Mouse (Mus musculus) MEL (cell line): Measurements from ENCODE around the gene Chd2. TPM values are rescaled to one million over a fixed set of nuclear protein-coding genes. Genes with fewer than 3 reads are reported as not detected.

Experiments
- DNase-seq: peaks from one replicate; pipeline ENCODE4 v3.0.0; 2011; ENCODE audit warnings: low read depth, low spot score
- H3K27ac ChIP-seq: 2 replicates; pipeline ENCODE4 v1.5.1; 2012; ENCODE audit warnings: low read depth, mild to moderate bottlenecking, control low read depth, low read length, moderate library complexity; ENCODE audit not compliant: control insufficient read depth
- H3K27me3 ChIP-seq, 2 experiments: fragments of 150-350 bp in 1 of 2; sonication (generic) in 1 of 2; 2 replicates each; pipeline ENCODE4 v1.6.1; 2012; ENCODE audit warnings: low read length in 2 of 2, mild to moderate bottlenecking in 2 of 2, improper control_type of control experiment in 1 of 2, moderate library complexity in 1 of 2; ENCODE audit not compliant: insufficient read depth in 2 of 2, control insufficient read depth in 1 of 2
- H3K36me3 ChIP-seq, 2 experiments: 2 replicates each; pipeline ENCODE4 v1.6.1; 2012 to 2014; ENCODE audit warnings: low read length in 2 of 2, improper control_type of control experiment in 1 of 2, inconsistent platforms in 1 of 2, mild to moderate bottlenecking in 1 of 2; ENCODE audit not compliant: insufficient read depth in 2 of 2, control insufficient read depth in 1 of 2
- H3K4me1 ChIP-seq, 2 experiments: fragments of 150-350 bp in 1 of 2; sonication (generic) in 1 of 2; 2 replicates each; pipeline ENCODE4 v1.6.1; 2012; ENCODE audit warnings: low read length in 2 of 2, improper control_type of control experiment in 1 of 2, mild to moderate bottlenecking in 1 of 2; ENCODE audit not compliant: insufficient read depth in 2 of 2, control insufficient read depth in 1 of 2
- H3K4me3 ChIP-seq, 2 experiments: fragments of 150-350 bp in 1 of 2; sonication (generic) in 1 of 2; 2 replicates each; pipeline ENCODE4 v1.5.1; 2012; ENCODE audit warnings: low read depth in 2 of 2, low read length in 2 of 2, mild to moderate bottlenecking in 2 of 2, moderate library complexity in 2 of 2, control low read depth in 1 of 2, improper control_type of control experiment in 1 of 2; ENCODE audit not compliant: control insufficient read depth in 1 of 2, insufficient read depth in 1 of 2
- H3K79me2 ChIP-seq: 2 replicates; pipeline ENCODE4 v1.6.1; 2012; ENCODE audit warnings: mild to moderate bottlenecking, low read length, moderate library complexity; ENCODE audit not compliant: control insufficient read depth, poor library complexity, insufficient read depth
- H3K9ac ChIP-seq: 2 replicates; pipeline ENCODE4 v1.6.1; 2012; ENCODE audit warnings: low read depth, mild to moderate bottlenecking, control low read depth, low read length, moderate library complexity; ENCODE audit not compliant: control insufficient read depth, poor library complexity, severe bottlenecking
- H3K9me3 ChIP-seq: fragments of 150-350 bp; sonication (generic); replicated peaks from 2 replicates; pipeline ENCODE4 v1.6.1; 2012; ENCODE audit warnings: mild to moderate bottlenecking, low read length, improper control_type of control experiment, moderate library complexity; ENCODE audit not compliant: insufficient read depth
- CHD1 ChIP-seq: IDR thresholded peaks from 2 replicates; pipeline ENCODE4 v1.6.1; 2012; ENCODE audit warnings: low read depth, mild to moderate bottlenecking, inconsistent platforms, low read length, improper control_type of control experiment
- CTCF ChIP-seq, 3 experiments: IDR thresholded peaks in 2 of 3; conservative IDR thresholded peaks in 1 of 3; 2 replicates each; pipeline ENCODE4 v1.5.1; 2011 to 2012; ENCODE audit warnings: low read length in 3 of 3, low read depth in 2 of 3, mild to moderate bottlenecking in 2 of 3, improper control_type of control experiment in 1 of 3, inconsistent platforms in 1 of 3, mixed read lengths in 1 of 3, moderate library complexity in 1 of 3; ENCODE audit not compliant: control insufficient read depth in 1 of 3, insufficient read depth in 1 of 3, poor library complexity in 1 of 3, severe bottlenecking in 1 of 3
- EP300 ChIP-seq, 2 experiments: IDR thresholded peaks; 2 replicates each; pipeline ENCODE4 v1.6.1; 2011; ENCODE audit warnings: improper control_type of control experiment in 2 of 2, low read length in 2 of 2, low read depth in 1 of 2, mild to moderate bottlenecking in 1 of 2
- ETS1 ChIP-seq: IDR thresholded peaks from 2 replicates; pipeline ENCODE4 v1.6.1; 2012; ENCODE audit warnings: low read depth, mild to moderate bottlenecking, inconsistent platforms, low read length, improper control_type of control experiment, moderate library complexity
- JUND ChIP-seq: IDR thresholded peaks from 2 replicates; pipeline ENCODE4 v1.6.1; 2011; ENCODE audit warnings: low read depth, mild to moderate bottlenecking, improper control_type of control experiment, low read length
- MAFK ChIP-seq: IDR thresholded peaks from 2 replicates; pipeline ENCODE4 v1.6.1; 2011; ENCODE audit warnings: low read depth, mild to moderate bottlenecking, low read length, improper control_type of control experiment, borderline replicate concordance
- MAX ChIP-seq: IDR thresholded peaks from 2 replicates; pipeline ENCODE4 v1.6.1; 2011; ENCODE audit warnings: low read length, improper control_type of control experiment
- MXI1 ChIP-seq: IDR thresholded peaks from 2 replicates; pipeline ENCODE4 v1.6.1; 2011; ENCODE audit warnings: mild to moderate bottlenecking, low read depth, low read length, improper control_type of control experiment
- MYB ChIP-seq: IDR thresholded peaks from 2 replicates; pipeline ENCODE4 v1.6.1; 2011; ENCODE audit warnings: mild to moderate bottlenecking, low read depth, low read length, improper control_type of control experiment
- MYC ChIP-seq: IDR thresholded peaks from 2 replicates; pipeline ENCODE4 v1.6.1; 2011; ENCODE audit warnings: low read depth, mild to moderate bottlenecking, low read length, improper control_type of control experiment, moderate library complexity
- POLR2A ChIP-seq, 2 experiments: IDR thresholded peaks; 2 replicates each; pipeline ENCODE4 v1.6.1; 2011 to 2012; ENCODE audit warnings: low read length in 2 of 2, mild to moderate bottlenecking in 2 of 2, control low read depth in 1 of 2, improper control_type of control experiment in 1 of 2, low read depth in 1 of 2, moderate library complexity in 1 of 2; ENCODE audit not compliant: control insufficient read depth in 1 of 2, insufficient read depth in 1 of 2, poor library complexity in 1 of 2
- POLR2AphosphoS2 ChIP-seq: IDR thresholded peaks from 2 replicates; pipeline ENCODE4 v1.6.1; 2011; ENCODE audit warnings: low read length, improper control_type of control experiment
- POLR2AphosphoS5 ChIP-seq: IDR thresholded peaks from 2 replicates; pipeline ENCODE4 v1.6.1; 2012; ENCODE audit warnings: low read depth, borderline replicate concordance, mild to moderate bottlenecking, inconsistent platforms, low read length, moderate library complexity, mixed read lengths
- SIN3A ChIP-seq: IDR thresholded peaks from 2 replicates; pipeline ENCODE4 v1.6.1; 2012; ENCODE audit warnings: low read length, improper control_type of control experiment, inconsistent platforms
- TBP ChIP-seq: IDR thresholded peaks from 2 replicates; pipeline ENCODE4 v1.8.0; 2011; ENCODE audit warnings: low read depth, low read length, improper control_type of control experiment
- TCF12 ChIP-seq: IDR thresholded peaks from 2 replicates; pipeline ENCODE4 v1.6.1; 2014; ENCODE audit warnings: low read depth, mild to moderate bottlenecking, inconsistent platforms, low read length, improper control_type of control experiment, moderate library complexity
- USF2 ChIP-seq, 2 experiments: IDR thresholded peaks; 2 replicates each; pipeline ENCODE4 v1.6.1; 2011 to 2012; ENCODE audit warnings: improper control_type of control experiment in 2 of 2, low read length in 2 of 2, borderline replicate concordance in 1 of 2, inconsistent platforms in 1 of 2, low read depth in 1 of 2, mild to moderate bottlenecking in 1 of 2; ENCODE audit not compliant: insufficient read depth in 1 of 2
- ZC3H11A ChIP-seq: IDR thresholded peaks from 2 replicates; pipeline ENCODE4 v1.6.1; 2012; ENCODE audit warnings: low read depth, mild to moderate bottlenecking, inconsistent platforms, low read length, improper control_type of control experiment
- ZMIZ1 ChIP-seq: IDR thresholded peaks from 2 replicates; pipeline ENCODE4 v1.6.1; 2012; ENCODE audit warnings: low read depth, mild to moderate bottlenecking, inconsistent platforms, low read length, improper control_type of control experiment, moderate library complexity
- ZNF384 ChIP-seq: IDR thresholded peaks from 2 replicates; pipeline ENCODE4 v1.6.1; 2012; ENCODE audit warnings: low read depth, mild to moderate bottlenecking, inconsistent platforms, low read length, improper control_type of control experiment
- polyA plus RNA-seq, 2 experiments: library from polyadenylated mRNA; stranded (reverse) in 1 of 2; unstranded in 1 of 2; fragments of >175 nt in 1 of 2; fragments of >200 nt in 1 of 2; gene quantifications; 2 replicates each; pipeline versions ENCODE4 v1.2.1 to v1.2.4; 2012; ENCODE audit warnings: low replicate concordance in 2 of 2, low read depth in 1 of 2; ENCODE audit not compliant: insufficient read length in 2 of 2, insufficient read depth in 1 of 2, missing spikeins in 1 of 2
- total RNA-seq: library from RNA; depleted of rRNA; stranded (reverse); fragments of 300-350 nt; gene quantifications from 2 replicates; pipeline ENCODE4 v1.2.3, GENCODE M21; 2012

Gene Chd2
- total and polyA plus RNA-seq, 3 experiments, result 9.9 to 275 (median 21.4) TPM

DNA sequence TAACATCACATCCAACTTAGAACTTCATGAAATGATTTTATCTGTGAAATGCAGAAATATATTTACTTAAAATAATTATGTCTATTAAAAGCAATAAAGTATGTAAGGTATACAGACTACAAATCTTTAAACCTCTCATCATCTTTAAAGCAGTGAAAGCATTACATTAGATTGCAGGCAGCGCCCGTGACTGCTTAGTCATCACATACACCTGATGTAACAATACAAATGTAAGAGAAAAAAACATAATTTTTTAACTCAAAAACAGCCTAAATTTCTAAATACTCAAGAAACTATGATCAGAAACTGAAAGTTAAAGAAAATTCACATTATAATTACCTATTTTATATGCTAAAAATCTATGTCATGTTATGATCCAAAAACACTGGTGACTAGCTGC lies 11.5 kb upstream of the Chd2 start:
- Histone ChIP-seq H3K4me3 (peak overlapping the region in 1 of 2 experiments; percentile 5; a peak in 1 of 4 replicates), H3K9me3 (no peaks in the 10 kb centered on the region), H3K79me2 (peaks cover 50% of the 10 kb centered on the region), H3K27ac (no peak overlapping the region), H3K36me3 (peaks cover 42 to 67% of the 10 kb centered on the region in 2 experiments), H3K27me3 (no peaks in the 10 kb centered on the region)
- peak; percentile 39 for DNase-seq
- TF ChIP-seq ZMIZ1 (no peak), USF2 (IDR thresholded peaks at IDR 0.05; ENCODE audit: borderline replicate concordance in 1 of 2, insufficient read depth in 1 of 2, low read depth in 1 of 2, low read length in 2 of 2) (no peak), SIN3A (no peak), TCF12 (no peak), ZC3H11A (no peak), MXI1 (no peak), JUND (no peak)
- TF ChIP-seq, all 39 proteins: peak for 0
- Histone ChIP-seq H3K9ac (no peak overlapping the region), H3K4me1 (peaks cover 6 to 31% of the 10 kb centered on the region in 2 experiments)

DNA sequence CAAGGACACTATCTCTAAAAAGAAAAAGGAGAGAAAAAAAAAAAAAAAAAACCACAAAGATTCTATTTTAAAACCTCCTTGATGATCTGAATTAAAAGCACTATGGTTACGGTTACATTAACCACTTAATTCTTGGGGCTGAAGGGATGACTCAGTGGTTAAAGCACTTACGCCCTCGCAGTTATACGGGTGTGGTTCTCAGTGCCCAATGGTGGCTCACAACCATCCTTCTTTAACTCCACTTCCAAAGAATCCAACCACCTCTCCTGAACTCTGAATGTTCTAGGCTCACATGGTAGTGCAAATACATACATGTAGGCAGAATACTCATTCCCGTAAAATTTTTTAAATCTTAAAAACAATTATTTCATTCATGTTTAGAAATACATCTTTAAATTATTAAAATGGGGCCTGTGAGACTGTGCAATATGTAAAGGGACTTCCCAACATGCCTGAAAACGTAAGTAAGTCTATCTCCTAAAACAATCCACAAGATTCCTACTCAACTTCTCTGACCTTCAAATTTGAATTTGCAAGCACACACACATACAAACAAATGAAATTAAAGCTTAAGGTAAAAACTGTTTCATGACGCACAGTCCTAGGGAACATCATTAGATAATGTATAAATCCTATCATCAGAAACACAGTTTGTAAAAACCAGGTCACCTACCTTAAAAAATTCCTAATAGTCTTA lies 10.6 kb upstream of the Chd2 start:
- H3K27me3 ChIP-seq, result no peaks in the 10 kb centered on the region
- H3K27ac ChIP-seq, result no peak overlapping the region
- TF ChIP-seq MAFK, result no peak
- peak; percentile 72 for TF ChIP-seq ZNF384
- no peak for TF ChIP-seq MYC
- 0 out of 2 replicates have a peak, but pooled peaks have one; percentile 1 for TF ChIP-seq POLR2AphosphoS5
- TF ChIP-seq ETS1, result peak; percentile 30; the same call in 1 of the 2 replicates
- TF ChIP-seq MYB, result no peak; the same call in 1 of the 2 replicates
- peak; percentile 21; the same call in 1 of the 2 replicates for TF ChIP-seq MXI1
- 0 out of 2 replicates have a peak, but pooled peaks have one; percentile 36 for TF ChIP-seq POLR2AphosphoS2
- 0 out of 4 replicates have a peak, but pooled peaks of 1 of the 2 experiments have one; percentile 39 for TF ChIP-seq EP300 (IDR thresholded peaks at IDR 0.05; ENCODE audit: low read depth in 1 of 2, low read length in 2 of 2)
- peak; percentile 43; the same call in 1 of the 2 replicates for TF ChIP-seq TBP
- TF ChIP-seq POLR2A (IDR thresholded peaks at IDR 0.05; ENCODE audit: control insufficient read depth in 1 of 2, insufficient read depth in 1 of 2, low read depth in 1 of 2, low read length in 2 of 2, poor library complexity in 1 of 2), result no peak
- no peak for TF ChIP-seq CTCF (IDR thresholded peaks at IDR 0.05 in 2 of 3, conservative IDR thresholded peaks at IDR 0.05 in 1 of 3; ENCODE audit: control insufficient read depth in 1 of 3, insufficient read depth in 1 of 3, low read depth in 2 of 3, low read length in 3 of 3, poor library complexity in 1 of 3, severe bottlenecking in 1 of 3)
- peak; percentile 75; the same call in 1 of the 2 replicates for TF ChIP-seq CHD1
- peak; percentile 23; the same call in 1 of the 2 replicates for TF ChIP-seq SIN3A
- TF ChIP-seq MAX, result no peak
- H3K4me1 ChIP-seq, result peaks cover 10 to 38% of the 10 kb centered on the region in 2 experiments
- H3K4me3 ChIP-seq, result peak overlapping the region in 1 of 2 experiments; percentile 4; a peak in 1 of 4 replicates
- no peak overlapping the region for H3K9ac ChIP-seq
- H3K9me3 ChIP-seq, result no peaks in the 10 kb centered on the region
- DNase-seq, result peak; percentile 55
- peaks cover 46 to 69% of the 10 kb centered on the region in 2 experiments for H3K36me3 ChIP-seq
- H3K79me2 ChIP-seq, result peaks cover 43% of the 10 kb centered on the region
